Mouse (Mus musculus) cerebellum, adult 9-11 months (tissue): ENCODE results near the gene Jmjd1c.
A peak's percentile ranks its signal among the peaks of the same experiment; 100 is the strongest.

Experiments
- DNase-seq: peaks from one replicate; pipeline ENCODE4 v3.0.0; 2022

Gene Jmjd1c

GRCm38 (mm10) chr10:67095798-67096620 lies at the start of gene Jmjd1c:
Gene Jmjd1c (plus strand): TSS chr10:67096125.
- DNase-seq, result peak; percentile 92

- DNase-seq, result no peak
Observed at GRCm38 (mm10) chr10:67047712-67048645, 47.9 kb upstream of the Jmjd1c start.

GRCm38 (mm10) chr10:67048871-67049615 lies 46.9 kb upstream of the Jmjd1c start:
- DNase-seq, result no peak

GRCm38 (mm10) chr10:67049621-67050020 lies 46.3 kb upstream of the Jmjd1c start:
- DNase-seq, result no peak

- DNase-seq, result no peak
Observed at GRCm38 (mm10) chr10:67050766-67051165, 45.2 kb upstream of the Jmjd1c start.

GRCm38 (mm10) chr10:67051466-67051865 lies 44.5 kb upstream of the Jmjd1c start:
- no peak for DNase-seq

GRCm38 (mm10) chr10:67052429-67052828 lies 43.5 kb upstream of the Jmjd1c start:
- no peak for DNase-seq

GRCm38 (mm10) chr10:67053475-67053874 lies 42.5 kb upstream of the Jmjd1c start:
- no peak for DNase-seq

GRCm38 (mm10) chr10:67055867-67056856 lies 39.8 kb upstream of the Jmjd1c start:
- peak; percentile 89 for DNase-seq

GRCm38 (mm10) chr10:67057208-67057607 lies 38.7 kb upstream of the Jmjd1c start:
- DNase-seq, result peak; percentile 62

- DNase-seq, result peak; percentile 58
Observed at GRCm38 (mm10) chr10:67057696-67058095, 38.2 kb upstream of the Jmjd1c start.

- peak; percentile 90 for DNase-seq
Observed at GRCm38 (mm10) chr10:67058297-67058696, 37.6 kb upstream of the Jmjd1c start.

GRCm38 (mm10) chr10:67058702-67059101 lies 37.2 kb upstream of the Jmjd1c start:
- DNase-seq, result peak; percentile 58

- DNase-seq, result no peak
Observed at GRCm38 (mm10) chr10:67061367-67061801, 34.5 kb upstream of the Jmjd1c start.

GRCm38 (mm10) chr10:67061823-67062222 lies 34.1 kb upstream of the Jmjd1c start:
- DNase-seq, result no peak

GRCm38 (mm10) chr10:67065277-67065887 lies 30.5 kb upstream of the Jmjd1c start:
- no peak for DNase-seq

- no peak for DNase-seq
Observed at GRCm38 (mm10) chr10:67065927-67066326, 30.0 kb upstream of the Jmjd1c start.

GRCm38 (mm10) chr10:67066421-67066820 lies 29.5 kb upstream of the Jmjd1c start:
- no peak for DNase-seq

GRCm38 (mm10) chr10:67069013-67069412 lies 26.9 kb upstream of the Jmjd1c start:
- DNase-seq, result no peak

GRCm38 (mm10) chr10:67071389-67071788 lies 24.5 kb upstream of the Jmjd1c start:
- DNase-seq, result no peak

GRCm38 (mm10) chr10:67071884-67072283 lies 24.0 kb upstream of the Jmjd1c start:
- DNase-seq, result no peak
